Mouse (Mus musculus) hindbrain, postnatal 0 days (tissue): Measurements from ENCODE around the gene B430305J03Rik. TPM values are rescaled to one million over a fixed set of nuclear protein-coding genes. Genes with fewer than 3 reads are reported as not detected.

ENCODE experiments used
- ATAC-seq: fragments of 200-750 bp; cut with Nextera tagmentation; 2 replicates; pipeline ENCODE4 v1.8.0; 2017; ENCODE audit warnings: mild to moderate bottlenecking, moderate TSS enrichment, moderate library complexity
- DNase-seq: peaks from one replicate; pipeline ENCODE4 v3.0.0-alpha.2; 2015; ENCODE audit warnings: low spot score
- H3K27ac ChIP-seq: fragments of 300-500 bp; sonication (generic); 2 replicates; pipeline ENCODE4 v1.5.1; 2014; ENCODE audit warnings: mild to moderate bottlenecking
- H3K27me3 ChIP-seq: fragments of 300-500 bp; sonication (generic); 2 replicates; pipeline ENCODE4 v1.6.1; 2014; ENCODE audit warnings: low read length, mixed read lengths; ENCODE audit not compliant: insufficient read depth
- H3K36me3 ChIP-seq: fragments of 300-500 bp; sonication (generic); 2 replicates; pipeline ENCODE4 v1.6.1; 2014; ENCODE audit warnings: low read length, mixed read lengths; ENCODE audit not compliant: insufficient read depth
- H3K4me1 ChIP-seq: fragments of 300-500 bp; sonication (generic); 2 replicates; pipeline ENCODE4 v1.6.1; 2014; ENCODE audit warnings: antibody characterized with exemption, low read length, mixed read lengths; ENCODE audit not compliant: insufficient read depth
- H3K4me2 ChIP-seq: fragments of 300-500 bp; sonication (generic); 2 replicates; pipeline ENCODE4 v1.6.1; 2014; ENCODE audit warnings: low read depth, mild to moderate bottlenecking, low read length, moderate library complexity, mixed read lengths
- H3K4me3 ChIP-seq: fragments of 300-500 bp; sonication (generic); 2 replicates; pipeline ENCODE4 v1.5.1; 2014; ENCODE audit warnings: low read length
- H3K9ac ChIP-seq: fragments of 300-500 bp; sonication (generic); replicated peaks from 2 replicates; pipeline ENCODE4 v1.6.1; 2014; ENCODE audit warnings: mild to moderate bottlenecking, low read length, moderate library complexity, mixed read lengths
- H3K9me3 ChIP-seq: fragments of 300-500 bp; sonication (generic); 2 replicates; pipeline ENCODE4 v1.6.1; 2016; ENCODE audit warnings: low read length, mixed read lengths
- CTCF ChIP-seq: IDR thresholded peaks from 2 replicates; pipeline ENCODE4 v1.5.1; 2016; ENCODE audit warnings: antibody characterized with exemption, control low read depth, low read depth
- WGBS: fragments of 180-500 bp; shearing (Covaris S2); extraction: QIAGEN DNeasy Blood & Tissue Kit; methylation state at CpG from one replicate; pipeline ENCODE4 v1.1.7; 2014; 5-methylcytosine and 5-hydroxymethylcytosine counted together
- polyA plus RNA-seq: library from polyadenylated mRNA; unstranded; fragments of >200 nt; fragmentation: Nextera tagmentation; extraction: Ambion mirVana; gene quantifications from 2 replicates; pipeline ENCODE4 v1.2.1, GENCODE M21; 2015
- total RNA-seq: library from RNA; depleted of rRNA; stranded (reverse); fragments of >200 nt; gene quantifications from 2 replicates; pipeline ENCODE4 v1.2.3, GENCODE M21; 2014

Gene B430305J03Rik
- total and polyA plus RNA-seq, 2 experiments from 2014 or later: 3.0 TPM; not detected in 1

DNA sequence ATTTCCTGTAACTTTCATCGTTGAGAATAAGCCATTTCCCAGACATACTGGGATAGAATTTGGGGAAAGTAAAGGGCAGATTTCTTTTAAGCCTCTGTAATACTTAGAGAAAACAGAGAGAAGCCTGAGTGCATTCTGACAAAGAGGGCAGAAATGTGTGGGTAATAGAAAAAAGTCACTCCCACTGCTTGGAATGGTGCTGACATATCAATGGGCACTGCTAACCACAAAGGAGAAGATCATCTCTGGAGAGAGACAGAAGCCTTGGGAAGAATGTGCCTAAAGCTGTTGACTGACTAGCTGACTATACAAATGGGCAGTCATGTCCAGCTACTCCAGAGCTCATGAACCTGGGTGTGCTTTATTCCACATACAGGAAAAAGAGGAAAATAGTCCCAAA lies 10.3 kb downstream of the B430305J03Rik start:
- H3K27ac ChIP-seq: no peak overlapping the region
- H3K27me3 ChIP-seq: no peaks in the 10 kb centered on the region
- H3K4me2 ChIP-seq: no peak overlapping the region
- H3K36me3 ChIP-seq: no peaks in the 10 kb centered on the region
- H3K4me1 ChIP-seq: no peaks in the 10 kb centered on the region
- H3K9ac ChIP-seq: no peak overlapping the region
- no peak overlapping the region for H3K4me3 ChIP-seq
- WGBS: 60% methylated on average over 1 of the region's 1 CpGs
- no peak for TF ChIP-seq CTCF
- no peaks in the 10 kb centered on the region for H3K9me3 ChIP-seq
- ATAC-seq (no peak), DNase-seq (no peak)

DNA sequence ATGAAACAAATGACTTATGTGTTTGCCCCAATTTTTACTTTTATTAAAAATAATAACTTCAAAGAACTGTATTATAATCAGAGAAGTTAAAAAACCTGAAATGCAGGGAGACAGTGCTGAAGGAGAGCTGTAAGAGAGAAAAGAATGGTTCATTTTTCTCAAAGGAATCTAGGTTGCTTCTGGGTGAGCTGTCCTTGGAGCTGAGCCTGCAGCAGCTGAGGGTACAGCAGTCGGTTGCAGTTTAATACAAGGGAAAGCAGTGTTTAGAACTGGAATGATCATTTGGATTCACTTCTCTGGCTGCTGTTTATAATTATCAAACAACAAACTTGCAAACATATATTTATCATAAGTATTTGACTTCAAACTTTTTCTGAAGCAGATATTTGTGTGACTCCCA lies 16.3 kb downstream of the B430305J03Rik start:
- WGBS: 53% methylated on average over 1 of the region's 1 CpGs
- Histone ChIP-seq H3K27me3 (no peaks in the 10 kb centered on the region), H3K36me3 (no peaks in the 10 kb centered on the region), H3K27ac (no peak overlapping the region), H3K4me2 (no peak overlapping the region), H3K4me1 (no peaks in the 10 kb centered on the region), H3K9me3 (no peaks in the 10 kb centered on the region), H3K4me3 (no peak overlapping the region), H3K9ac (no peak overlapping the region)
- no peak for DNase-seq
- TF ChIP-seq CTCF: no peak
- ATAC-seq: no peak

DNA sequence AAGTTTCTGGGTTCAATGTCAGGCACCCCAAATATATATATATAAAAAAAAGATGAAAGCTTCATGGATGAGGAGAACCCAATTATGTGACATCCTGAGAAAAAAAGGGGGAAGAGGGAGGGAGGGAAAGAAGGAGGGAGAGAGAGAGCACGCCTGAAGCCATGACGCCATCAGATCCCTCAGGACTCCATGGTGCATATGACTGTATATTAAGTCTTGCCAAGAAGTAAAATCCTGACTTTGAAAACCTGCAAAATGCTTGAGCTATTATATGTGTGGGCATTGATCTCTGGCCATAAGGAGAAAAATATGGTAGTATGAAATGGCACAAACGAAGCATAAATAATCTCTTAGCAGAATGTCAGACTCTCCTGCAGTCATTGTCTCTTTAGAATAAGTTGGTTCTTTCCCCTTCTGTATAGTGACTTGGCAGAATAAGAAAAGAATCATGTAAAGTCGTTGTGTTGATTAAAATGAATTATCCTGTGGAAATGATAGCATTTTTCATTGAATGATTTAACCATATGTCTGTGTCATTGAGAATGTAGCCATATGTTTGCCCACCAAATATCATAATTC lies 17.6 kb downstream of the B430305J03Rik start:
- DNase-seq: no peak
- WGBS: 68% methylated on average over 4 of the region's 4 CpGs
- no peak for ATAC-seq

DNA sequence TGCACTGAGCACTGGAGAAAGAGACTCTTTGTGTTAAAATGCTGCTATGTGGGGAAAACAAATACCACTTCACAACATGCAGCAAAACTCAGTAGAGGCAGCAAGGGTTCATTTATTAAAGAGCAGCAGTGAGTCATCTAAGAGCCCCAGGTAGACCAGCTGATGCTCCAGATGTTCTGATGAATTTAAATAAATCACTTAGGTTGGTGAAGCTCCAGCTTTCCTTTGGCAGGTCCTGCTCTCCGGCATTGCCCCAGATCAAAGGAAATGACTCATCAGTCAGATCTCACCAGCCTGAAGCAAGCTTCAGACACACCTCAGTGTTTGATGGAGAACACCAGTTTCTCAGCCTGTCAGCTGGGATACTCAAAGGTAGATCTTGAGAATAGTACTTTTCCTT lies 20.1 kb downstream of the B430305J03Rik start:
- no peak for TF ChIP-seq CTCF
- ATAC-seq (no peak), DNase-seq (no peak)
- WGBS: 55% methylated on average over 1 of the region's 1 CpGs
- Histone ChIP-seq H3K9ac (no peak overlapping the region), H3K9me3 (no peaks in the 10 kb centered on the region), H3K27me3 (no peaks in the 10 kb centered on the region), H3K4me2 (no peak overlapping the region), H3K27ac (no peak overlapping the region), H3K36me3 (no peaks in the 10 kb centered on the region), H3K4me1 (no peaks in the 10 kb centered on the region), H3K4me3 (no peak overlapping the region)

More for the DNA sequence above, 17.6 kb downstream of the B430305J03Rik start:
- no peak for TF ChIP-seq CTCF
- Histone ChIP-seq H3K36me3 (no peaks in the 10 kb centered on the region), H3K9me3 (no peaks in the 10 kb centered on the region), H3K4me1 (no peaks in the 10 kb centered on the region), H3K4me2 (no peak overlapping the region), H3K9ac (no peak overlapping the region), H3K4me3 (no peak overlapping the region), H3K27me3 (no peaks in the 10 kb centered on the region), H3K27ac (no peak overlapping the region)

DNA sequence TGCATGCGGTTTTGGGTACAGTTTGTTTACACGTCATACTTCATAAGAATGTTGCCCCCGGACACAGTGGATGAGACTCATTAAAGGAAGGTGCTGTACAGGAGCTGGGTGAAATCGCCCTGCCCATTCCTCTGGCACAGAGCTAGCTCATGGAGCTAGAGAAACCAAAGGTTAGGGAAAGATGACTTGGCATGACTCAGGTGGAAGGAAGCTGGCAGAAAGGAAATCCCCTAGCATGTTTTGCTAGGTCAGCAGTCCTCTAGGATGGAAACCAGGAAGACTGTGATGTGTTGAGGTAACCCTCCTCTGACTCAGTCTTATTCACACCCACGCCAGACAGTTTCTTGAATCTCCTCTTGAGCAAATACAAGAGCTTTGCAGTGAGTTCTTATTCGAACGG lies 21.7 kb downstream of the B430305J03Rik start:
- no peaks in the 10 kb centered on the region for H3K27me3 ChIP-seq
- no peaks in the 10 kb centered on the region for H3K4me1 ChIP-seq
- H3K9ac ChIP-seq: no peak overlapping the region
- DNase-seq: no peak
- WGBS: 83% methylated on average over 7 of the region's 7 CpGs
- ATAC-seq: no peak
- no peak overlapping the region for H3K4me3 ChIP-seq
- H3K36me3 ChIP-seq: no peaks in the 10 kb centered on the region
- no peak overlapping the region for H3K4me2 ChIP-seq
- H3K9me3 ChIP-seq: no peaks in the 10 kb centered on the region
- H3K27ac ChIP-seq: no peak overlapping the region
- no peak for TF ChIP-seq CTCF

DNA sequence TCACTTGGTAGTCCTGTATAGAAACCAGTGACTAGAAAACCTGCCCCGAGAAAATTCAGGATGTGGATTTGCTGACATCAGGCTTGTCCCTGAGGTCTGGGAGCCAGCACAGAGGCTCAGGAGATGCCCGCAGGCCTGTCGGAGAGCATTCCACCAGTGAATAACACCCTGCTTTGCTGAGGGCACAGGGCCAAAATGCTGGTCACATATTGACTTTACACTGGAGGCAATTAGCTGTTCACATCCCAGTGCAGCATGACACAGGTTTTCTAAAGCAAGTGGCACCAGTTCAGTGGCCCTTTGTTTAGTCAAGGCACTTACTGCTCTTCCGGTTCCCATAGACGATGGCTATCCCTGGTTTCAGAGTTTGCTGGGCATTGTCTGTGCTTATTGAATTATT lies 25.4 kb downstream of the B430305J03Rik start:
- Histone ChIP-seq H3K36me3 (no peaks in the 10 kb centered on the region), H3K27me3 (no peaks in the 10 kb centered on the region), H3K4me3 (no peak overlapping the region), H3K4me2 (no peak overlapping the region), H3K27ac (no peak overlapping the region), H3K9ac (no peak overlapping the region), H3K9me3 (no peaks in the 10 kb centered on the region), H3K4me1 (no peaks in the 10 kb centered on the region)
- DNase-seq: peak; percentile 58
- ATAC-seq: 0 out of 2 replicates have a peak, but pooled peaks have one; percentile 53
- 32% methylated on average over 5 of the region's 5 CpGs for WGBS
- no peak for TF ChIP-seq CTCF

DNA sequence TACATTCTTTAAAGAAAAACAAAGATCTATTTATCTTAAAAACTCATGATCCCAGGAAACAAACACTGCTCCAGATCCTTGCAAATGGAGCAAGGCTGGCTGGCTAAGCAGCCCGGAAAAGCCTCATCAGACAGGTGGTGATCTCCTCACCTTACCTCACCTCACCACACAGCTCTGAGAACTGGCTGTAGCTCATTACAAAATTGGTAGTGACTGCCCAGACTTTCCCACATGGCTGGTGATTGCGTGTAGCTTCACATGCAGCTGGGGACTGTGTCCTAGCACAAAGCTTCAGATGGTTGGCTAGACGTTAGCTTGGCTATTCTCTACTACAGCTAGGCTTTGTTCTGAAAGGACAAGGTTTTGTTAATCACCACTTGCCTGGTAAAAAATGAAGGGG lies 28.5 kb downstream of the B430305J03Rik start:
- Histone ChIP-seq H3K4me2 (no peak overlapping the region), H3K4me1 (no peaks in the 10 kb centered on the region), H3K4me3 (no peak overlapping the region), H3K9me3 (no peaks in the 10 kb centered on the region), H3K27ac (no peak overlapping the region), H3K27me3 (no peaks in the 10 kb centered on the region), H3K9ac (no peak overlapping the region), H3K36me3 (no peaks in the 10 kb centered on the region)
- WGBS: 88% methylated on average over 3 of the region's 3 CpGs
- no peak for ATAC-seq
- no peak for DNase-seq
- TF ChIP-seq CTCF: no peak
